Mouse (Mus musculus): ENCODE data around the gene Lipt2. TPM values are rescaled to one million over a fixed set of nuclear protein-coding genes. Genes with fewer than 3 reads are reported as not detected.

The Lipt2 gene
- polyA plus RNA-seq, 1 experiment, result 3.6 TPM

- TF ChIP-seq CTCF (conservative IDR thresholded peaks at IDR 0.05; ENCODE audit: insufficient read depth, insufficient read length, low read depth, low read length), result no peak
- no peak for TF ChIP-seq POLR2A (IDR thresholded peaks at IDR 0.05; ENCODE audit: low read depth, low read length)
- no peaks in the 10 kb centered on the region for H3K27me3 ChIP-seq (replicated peaks; ENCODE audit: control insufficient read depth, insufficient read depth, low read length)
- no peak overlapping the region for H3K4me3 ChIP-seq (ENCODE audit: insufficient read depth, low read depth, low read length)
- no peak for DNase-seq
- no peaks in the 10 kb centered on the region for H3K36me3 ChIP-seq (ENCODE audit: control insufficient read depth, insufficient read depth, low read length)
- H3K4me1 ChIP-seq (ENCODE audit: control insufficient read depth, insufficient read depth, low read length), result no peaks in the 10 kb centered on the region; the same call in 1 of the 2 replicates
- no peak overlapping the region for H3K27ac ChIP-seq (ENCODE audit: insufficient read depth, low read depth, low read length)
- 51% methylated on average over 4 of the region's 4 CpGs for WGBS
Measured at GRCm38 (mm10) chr7:100163506-100163905, 4.4 kb downstream of the Lipt2 start.

GRCm38 (mm10) chr7:100168654-100169053 lies 9.6 kb downstream of the Lipt2 start:
- WGBS, result 65% methylated on average over 11 of the region's 11 CpGs
- Histone ChIP-seq H3K4me3 (ENCODE audit: insufficient read depth, low read depth, low read length) (no peak overlapping the region), H3K4me1 (ENCODE audit: control insufficient read depth, insufficient read depth, low read length) (no peaks in the 10 kb centered on the region), H3K27ac (ENCODE audit: insufficient read depth, low read depth, low read length) (no peak overlapping the region), H3K27me3 (replicated peaks; ENCODE audit: control insufficient read depth, insufficient read depth, low read length) (no peaks in the 10 kb centered on the region), H3K36me3 (ENCODE audit: control insufficient read depth, insufficient read depth, low read length) (no peaks in the 10 kb centered on the region)
- TF ChIP-seq CTCF (conservative IDR thresholded peaks at IDR 0.05; ENCODE audit: insufficient read depth, insufficient read length, low read depth, low read length), result no peak
- no peak for TF ChIP-seq POLR2A (IDR thresholded peaks at IDR 0.05; ENCODE audit: low read depth, low read length)
- DNase-seq, result peak; percentile 29

GRCm38 (mm10) chr7:100170756-100171155 lies 11.7 kb downstream of the Lipt2 start:
- 68% methylated on average over 4 of the region's 4 CpGs for WGBS
- H3K27me3 ChIP-seq (replicated peaks; ENCODE audit: control insufficient read depth, insufficient read depth, low read length), result no peaks in the 10 kb centered on the region
- TF ChIP-seq POLR2A (IDR thresholded peaks at IDR 0.05; ENCODE audit: low read depth, low read length) (no peak), CTCF (conservative IDR thresholded peaks at IDR 0.05; ENCODE audit: insufficient read depth, insufficient read length, low read depth, low read length) (no peak)

GRCm38 (mm10) chr7:100176269-100176668 lies 17.2 kb downstream of the Lipt2 start, which contains the start of gene Kcne3:
Kcne3 (plus strand) TSS chr7:100176502.
- TF ChIP-seq POLR2A (IDR thresholded peaks at IDR 0.05; ENCODE audit: low read depth, low read length) (no peak), CTCF (conservative IDR thresholded peaks at IDR 0.05; ENCODE audit: insufficient read depth, insufficient read length, low read depth, low read length) (no peak)
- Histone ChIP-seq H3K27ac (ENCODE audit: insufficient read depth, low read depth, low read length) (no peak within 1 kb of the TSS), H3K36me3 (ENCODE audit: control insufficient read depth, insufficient read depth, low read length) (no peaks in the 10 kb centered on the region), H3K4me3 (ENCODE audit: insufficient read depth, low read depth, low read length) (no peak within 1 kb of the TSS), H3K4me1 (ENCODE audit: control insufficient read depth, insufficient read depth, low read length) (no peaks in the 10 kb centered on the region), H3K27me3 (replicated peaks; ENCODE audit: control insufficient read depth, insufficient read depth, low read length) (no peaks in the 10 kb centered on the region)
- DNase-seq, result no peak
- WGBS, result 78% methylated on average over 3 of the region's 3 CpGs

More at GRCm38 (mm10) chr7:100170756-100171155, 11.7 kb downstream of the Lipt2 start:
- no peaks in the 10 kb centered on the region for H3K4me1 ChIP-seq (ENCODE audit: control insufficient read depth, insufficient read depth, low read length)
- no peak overlapping the region for H3K27ac ChIP-seq (ENCODE audit: insufficient read depth, low read depth, low read length)
- H3K4me3 ChIP-seq (ENCODE audit: insufficient read depth, low read depth, low read length), result no peak overlapping the region
- H3K36me3 ChIP-seq (ENCODE audit: control insufficient read depth, insufficient read depth, low read length), result no peaks in the 10 kb centered on the region
- DNase-seq, result no peak

GRCm38 (mm10) chr7:100178016-100178890 lies 19.2 kb downstream of the Lipt2 start:
- Histone ChIP-seq H3K27me3 (replicated peaks; ENCODE audit: control insufficient read depth, insufficient read depth, low read length) (no peaks in the 10 kb centered on the region), H3K36me3 (ENCODE audit: control insufficient read depth, insufficient read depth, low read length) (no peaks in the 10 kb centered on the region), H3K4me3 (ENCODE audit: insufficient read depth, low read depth, low read length) (peak overlapping the region; percentile 32), H3K4me1 (ENCODE audit: control insufficient read depth, insufficient read depth, low read length) (no peaks in the 10 kb centered on the region), H3K27ac (ENCODE audit: insufficient read depth, low read depth, low read length) (no peak overlapping the region)
- TF ChIP-seq POLR2A (IDR thresholded peaks at IDR 0.05; ENCODE audit: low read depth, low read length) (no peak), CTCF (conservative IDR thresholded peaks at IDR 0.05; ENCODE audit: insufficient read depth, insufficient read length, low read depth, low read length) (no peak)
- 12% methylated on average over 30 of the region's 30 CpGs for WGBS
- DNase-seq, result peak; percentile 62

GRCm38 (mm10) chr7:100178891-100179233 lies 19.8 kb downstream of the Lipt2 start:
- Histone ChIP-seq H3K36me3 (ENCODE audit: control insufficient read depth, insufficient read depth, low read length) (no peaks in the 10 kb centered on the region), H3K27me3 (replicated peaks; ENCODE audit: control insufficient read depth, insufficient read depth, low read length) (no peaks in the 10 kb centered on the region), H3K4me3 (ENCODE audit: insufficient read depth, low read depth, low read length) (peak overlapping the region; percentile 32), H3K4me1 (ENCODE audit: control insufficient read depth, insufficient read depth, low read length) (no peaks in the 10 kb centered on the region), H3K27ac (ENCODE audit: insufficient read depth, low read depth, low read length) (no peak overlapping the region)
- no peak for DNase-seq
- 3% methylated on average over 15 of the region's 15 CpGs for WGBS
- no peak for TF ChIP-seq CTCF (conservative IDR thresholded peaks at IDR 0.05; ENCODE audit: insufficient read depth, insufficient read length, low read depth, low read length)
- no peak for TF ChIP-seq POLR2A (IDR thresholded peaks at IDR 0.05; ENCODE audit: low read depth, low read length)

- H3K36me3 ChIP-seq (ENCODE audit: control insufficient read depth, insufficient read depth, low read length), result no peaks in the 10 kb centered on the region
- DNase-seq, result no peak
- H3K4me3 ChIP-seq (ENCODE audit: insufficient read depth, low read depth, low read length), result peak overlapping the region; percentile 32; the same call in 1 of the 2 replicates
- no peaks in the 10 kb centered on the region for H3K27me3 ChIP-seq (replicated peaks; ENCODE audit: control insufficient read depth, insufficient read depth, low read length)
- H3K4me1 ChIP-seq (ENCODE audit: control insufficient read depth, insufficient read depth, low read length), result no peaks in the 10 kb centered on the region
- no peak for TF ChIP-seq CTCF (conservative IDR thresholded peaks at IDR 0.05; ENCODE audit: insufficient read depth, insufficient read length, low read depth, low read length)
- no peak for TF ChIP-seq POLR2A (IDR thresholded peaks at IDR 0.05; ENCODE audit: low read depth, low read length)
- WGBS, result 70% methylated on average over 7 of the region's 7 CpGs
- H3K27ac ChIP-seq (ENCODE audit: insufficient read depth, low read depth, low read length), result no peak overlapping the region
Measured at GRCm38 (mm10) chr7:100179394-100179793, 20.3 kb downstream of the Lipt2 start.

Data from kidney, adult 2 months (tissue).